22 mouse cellular contexts compared by ENCODE assay signal in the genomic region with DNA sequence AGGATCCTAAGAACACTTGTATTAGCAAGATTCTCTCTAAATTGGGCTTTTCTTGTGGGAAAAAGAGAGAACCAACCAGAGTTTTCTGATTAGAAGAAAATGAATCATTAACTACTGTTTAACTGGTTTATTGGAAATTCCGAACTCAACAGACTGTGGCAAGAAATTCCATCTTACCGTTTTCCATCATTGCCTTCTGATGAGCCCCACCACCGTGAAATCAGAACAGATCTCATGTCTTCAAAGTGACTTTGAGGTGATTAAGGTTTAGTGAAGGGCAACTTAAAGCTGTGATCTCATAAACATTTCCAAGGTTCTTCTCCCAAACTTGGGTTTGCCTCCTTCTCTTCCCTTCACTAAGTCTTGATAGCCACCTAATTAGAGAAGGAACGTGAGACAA.
"Had no signal": no experiment of that assay in that cellular context is flagged by ENCODE, and none has a peak within 500 bp of the region (broad histone marks: within the 10 kb centered on the region; RNA-seq: fewer than 3 reads in every experiment).

No protein-coding gene starts in this region.

- H3K9ac ChIP-seq: forebrain, postnatal 0 days; heart, embryonic 13.5 days; heart, embryonic 15.5 days; hindbrain, embryonic 13.5 days; hindbrain, embryonic 15.5 days; limb, embryonic 12.5 days; liver, embryonic 13.5 days; liver, embryonic 15.5 days; liver, postnatal 0 days had no signal

- H3K36me3 ChIP-seq: heart, embryonic 13.5 days; heart, embryonic 15.5 days; hindbrain, embryonic 13.5 days; hindbrain, embryonic 15.5 days; limb, embryonic 10.5 days; limb, embryonic 12.5 days; liver, embryonic 13.5 days; liver, embryonic 15.5 days had no signal

- H3K4me1 ChIP-seq: heart, embryonic 15.5 days; hindbrain, embryonic 13.5 days; hindbrain, embryonic 15.5 days; limb, embryonic 12.5 days; liver, embryonic 13.5 days; liver, embryonic 15.5 days had no signal

- DNase-seq: forebrain, postnatal 0 days; gastrocnemius, postnatal 14 days; gastrocnemius, postnatal 36 days; heart, adult 11 months; heart, adult 2 months; heart, postnatal 14 days; heart, postnatal 36 days; liver; liver, embryonic 13.5 days; liver, postnatal 0 days had no signal

- H3K27ac ChIP-seq: heart, adult 2 months; heart, embryonic 13.5 days; heart, embryonic 15.5 days; hindbrain, embryonic 13.5 days; hindbrain, embryonic 15.5 days; hindbrain, postnatal 0 days; left cerebral cortex, adult 2 months; limb, embryonic 10.5 days; limb, embryonic 12.5 days; liver, embryonic 13.5 days; liver, embryonic 15.5 days had no signal

- H3K9me3 ChIP-seq: heart, embryonic 13.5 days; heart, embryonic 15.5 days; hindbrain, embryonic 13.5 days; hindbrain, embryonic 15.5 days; limb, embryonic 10.5 days; limb, embryonic 12.5 days; liver, embryonic 13.5 days; liver, embryonic 15.5 days had no signal

- ATAC-seq: forebrain, postnatal 0 days; hindbrain, postnatal 0 days; intestine, embryonic 16.5 days; liver, postnatal 0 days had no signal

- H3K4me3 ChIP-seq: heart, adult 2 months; heart, embryonic 13.5 days; heart, embryonic 15.5 days; hindbrain, embryonic 13.5 days; hindbrain, embryonic 15.5 days; left cerebral cortex, adult 2 months; limb, embryonic 10.5 days; limb, embryonic 12.5 days; liver, embryonic 13.5 days; liver, embryonic 15.5 days had no signal

- H3K4me2 ChIP-seq: heart, embryonic 11.5 days; heart, embryonic 13.5 days; heart, embryonic 15.5 days; hindbrain, embryonic 13.5 days; hindbrain, embryonic 15.5 days; limb, embryonic 12.5 days; liver, embryonic 11.5 days; liver, embryonic 13.5 days; liver, embryonic 15.5 days had no signal

- H3K27me3 ChIP-seq: heart, embryonic 13.5 days; heart, embryonic 15.5 days; hindbrain, embryonic 13.5 days; hindbrain, embryonic 15.5 days; limb, embryonic 12.5 days; liver, embryonic 13.5 days; liver, embryonic 15.5 days had no signal
